Mouse (Mus musculus) E14TG2a.4 (cell line): ENCODE results near the gene Mgat4d.

Experiments used
- CTCF ChIP-seq: conservative IDR thresholded peaks from 2 replicates; pipeline ENCODE4 v1.5.1; 2014; ENCODE audit warnings: low read length
- NANOG ChIP-seq: IDR thresholded peaks from 2 replicates; pipeline ENCODE4 v1.6.1; 2014; ENCODE audit warnings: borderline replicate concordance, low read length, mixed read lengths
- POU5F1 ChIP-seq: IDR thresholded peaks from 2 replicates; pipeline ENCODE4 v1.6.1; 2014; ENCODE audit warnings: low read length, borderline replicate concordance

GRCm38 (mm10) chr8:83332864-83333263 is 15.4 kb upstream of the Mgat4d start:
- TF ChIP-seq CTCF, result no peak
- no peak for TF ChIP-seq NANOG
- TF ChIP-seq POU5F1, result no peak
